Mouse (Mus musculus): ENCODE data around the gene Celsr1. TPM values are rescaled to one million over a fixed set of nuclear protein-coding genes. Genes with fewer than 3 reads are reported as not detected.
A peak's percentile ranks its signal among the peaks of the same experiment; 100 is the strongest.

Gene Celsr1
- total and polyA plus RNA-seq, 3 experiments: not detected

DNA sequence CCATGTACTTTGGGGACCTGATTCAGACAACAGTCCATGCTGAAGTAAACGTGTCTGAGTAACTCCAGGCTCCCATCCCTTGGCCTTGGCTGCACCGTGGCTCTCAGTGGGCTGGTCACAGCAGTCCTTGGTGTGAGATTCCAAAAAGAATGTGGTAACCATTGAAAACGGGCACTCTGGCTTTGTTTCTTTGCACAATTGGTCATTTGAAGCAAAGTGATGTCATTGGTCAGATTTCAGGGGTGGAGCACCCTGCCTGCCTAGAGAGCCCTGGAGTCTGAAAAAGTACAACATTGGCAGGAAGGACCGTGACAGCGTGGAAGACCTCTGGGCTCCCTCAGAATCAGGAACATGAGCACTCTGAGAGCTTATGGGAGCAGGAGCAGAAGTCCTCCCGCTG is 134.2 kb downstream of the Celsr1 start:
- Histone ChIP-seq H3K4me1 (ENCODE audit: control insufficient read depth in 1 of 2, insufficient read depth in 2 of 2) (peaks cover 0 to 20% of the 10 kb centered on the region in 2 experiments; a peak in 2 of 4 replicates), H3K36me3 (replicated peaks in 1 of 2; ENCODE audit: control insufficient read depth in 1 of 2, insufficient read depth in 1 of 2, low read length in 1 of 2) (peaks cover 32 to 64% of the 10 kb centered on the region in 2 experiments), H3K79me2 (replicated peaks; ENCODE audit: control insufficient read depth, extremely low read depth, insufficient read depth, poor library complexity, severe bottlenecking) (no peaks in the 10 kb centered on the region), H3K9ac (ENCODE audit: insufficient read depth, low read depth) (no peak overlapping the region), H3K4me2 (ENCODE audit: insufficient read depth, low read depth, poor library complexity, severe bottlenecking) (no peak overlapping the region), H3K4me3 (replicated peaks in 1 of 3; ENCODE audit: low read depth in 2 of 3, low read length in 2 of 3, poor library complexity in 1 of 3) (no peak overlapping the region), H3K9me3 (replicated peaks; ENCODE audit: low read length) (no peaks in the 10 kb centered on the region), H3K27me3 (replicated peaks) (no peaks in the 10 kb centered on the region), H3K27ac (ENCODE audit: insufficient read depth, low read depth) (no peak overlapping the region)
- dilution Hi-C loops (cut with MboI; ENCODE audit: extremely low pct_ligation_motif_present, extremely low pct_unique_long_range_greater_than_20kb, low sequenced_read_pairs): no loop called here
- no peak for DNase-seq (ENCODE audit: extremely low read depth)
- TF ChIP-seq ZKSCAN1 (IDR thresholded peaks at IDR 0.05; ENCODE audit: borderline replicate concordance, low read depth, low read length) (no peak), SMC3 (IDR thresholded peaks at IDR 0.05; ENCODE audit: low read depth, low read length) (no peak), ELF1 (IDR thresholded peaks at IDR 0.05; ENCODE audit: low read depth, low read length) (no peak), CTCF (conservative IDR thresholded peaks at IDR 0.05 in 1 of 2, IDR thresholded peaks at IDR 0.05 in 1 of 2; ENCODE audit: low read depth in 2 of 2, low read length in 2 of 2) (no peak), PAX5 (IDR thresholded peaks at IDR 0.05; ENCODE audit: low read length) (no peak), ZNF384 (IDR thresholded peaks at IDR 0.05; ENCODE audit: low read depth, low read length) (no peak)
- in situ Hi-C loops (cut with MboI; ENCODE audit: low pct_ligation_motif_present, low pct_unique_long_range_greater_than_20kb, low sequenced_read_pairs): no loop called here

DNA sequence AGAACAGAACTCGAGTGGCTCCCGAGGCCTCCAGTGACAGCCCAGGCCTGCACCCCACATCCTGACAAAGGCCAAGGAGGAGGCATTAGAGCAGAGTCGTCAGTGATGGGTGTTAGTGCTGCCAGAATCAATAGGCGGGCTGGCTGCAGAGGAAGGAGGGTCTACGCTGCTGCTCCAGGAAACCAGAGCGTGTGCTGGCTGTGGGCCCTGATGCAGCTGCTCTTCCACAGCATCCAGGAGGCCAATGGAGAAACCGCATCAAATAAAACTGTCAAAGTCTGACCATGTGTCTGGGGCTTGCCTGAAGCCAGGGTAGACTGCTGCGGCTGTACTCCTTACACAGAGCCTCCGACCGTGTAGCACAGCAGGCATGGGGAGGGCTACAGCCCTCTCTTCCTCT is 136.5 kb downstream of the Celsr1 start:
- Histone ChIP-seq H3K9ac (ENCODE audit: insufficient read depth, low read depth) (no peak overlapping the region), H3K4me3 (replicated peaks in 1 of 3; ENCODE audit: low read depth in 2 of 3, low read length in 2 of 3, poor library complexity in 1 of 3) (no peak overlapping the region), H3K27me3 (replicated peaks) (no peaks in the 10 kb centered on the region), H3K4me2 (ENCODE audit: insufficient read depth, low read depth, poor library complexity, severe bottlenecking) (no peak overlapping the region), H3K9me3 (replicated peaks; ENCODE audit: low read length) (no peaks in the 10 kb centered on the region), H3K79me2 (replicated peaks; ENCODE audit: control insufficient read depth, extremely low read depth, insufficient read depth, poor library complexity, severe bottlenecking) (no peaks in the 10 kb centered on the region), H3K36me3 (replicated peaks in 1 of 2; ENCODE audit: control insufficient read depth in 1 of 2, insufficient read depth in 1 of 2, low read length in 1 of 2) (peaks cover 51 to 87% of the 10 kb centered on the region in 2 experiments), H3K4me1 (ENCODE audit: control insufficient read depth in 1 of 2, insufficient read depth in 2 of 2) (peaks cover 0 to 12% of the 10 kb centered on the region in 2 experiments; a peak in 2 of 4 replicates), H3K27ac (ENCODE audit: insufficient read depth, low read depth) (no peak overlapping the region)
- dilution Hi-C loops (cut with MboI; ENCODE audit: extremely low pct_ligation_motif_present, extremely low pct_unique_long_range_greater_than_20kb, low sequenced_read_pairs) (no loop called here), in situ Hi-C loops (cut with MboI; ENCODE audit: low pct_ligation_motif_present, low pct_unique_long_range_greater_than_20kb, low sequenced_read_pairs) (no loop called here)
- no peak for DNase-seq (ENCODE audit: extremely low read depth)
- TF ChIP-seq MEF2A (IDR thresholded peaks at IDR 0.05; ENCODE audit: borderline replicate concordance, low read depth, low read length) (no peak), IRF4 (IDR thresholded peaks at IDR 0.05; ENCODE audit: low read depth, low read length) (no peak), ZC3H11A (IDR thresholded peaks at IDR 0.05; ENCODE audit: low read depth, low read length) (no peak), BHLHE40 (IDR thresholded peaks at IDR 0.05; ENCODE audit: low read depth, low read length) (no peak), HCFC1 (IDR thresholded peaks at IDR 0.05; ENCODE audit: low read depth, low read length) (no peak), ZNF384 (IDR thresholded peaks at IDR 0.05; ENCODE audit: low read depth, low read length) (no peak), TCF12 (IDR thresholded peaks at IDR 0.05; ENCODE audit: low read depth, low read length) (no peak), MYC (IDR thresholded peaks at IDR 0.05; ENCODE audit: low read depth, low read length) (no peak), SMC3 (IDR thresholded peaks at IDR 0.05; ENCODE audit: low read depth, low read length) (no peak), TBP (conservative IDR thresholded peaks at IDR 0.05; ENCODE audit: low read depth, low read length) (no peak)

DNA sequence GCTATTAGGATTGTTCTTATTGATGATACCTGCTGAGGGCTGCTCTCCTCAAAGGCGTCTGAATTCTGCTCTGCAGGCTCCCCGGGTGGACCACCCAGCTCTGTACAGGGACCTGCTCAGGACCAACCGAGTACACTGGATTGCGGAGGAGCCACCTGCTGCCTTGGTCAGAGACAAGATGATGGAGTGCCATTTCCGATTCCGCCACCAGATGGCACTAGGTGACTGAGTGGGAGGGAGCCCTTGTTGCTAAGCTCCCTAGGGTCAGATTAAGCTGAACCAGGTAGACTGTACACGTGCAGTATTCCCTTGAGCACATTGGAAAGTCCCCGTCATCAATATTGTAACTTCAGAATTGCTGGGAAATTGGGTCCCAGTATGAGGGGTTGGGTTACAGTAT is 137.3 kb downstream of the Celsr1 start:
- H3K4me2 ChIP-seq (ENCODE audit: insufficient read depth, low read depth, poor library complexity, severe bottlenecking): no peak overlapping the region
- peaks cover 0 to 10% of the 10 kb centered on the region in 2 experiments; a peak in 2 of 4 replicates for H3K4me1 ChIP-seq (ENCODE audit: control insufficient read depth in 1 of 2, insufficient read depth in 2 of 2)
- H3K36me3 ChIP-seq (replicated peaks in 1 of 2; ENCODE audit: control insufficient read depth in 1 of 2, insufficient read depth in 1 of 2, low read length in 1 of 2): peaks cover 58 to 94% of the 10 kb centered on the region in 2 experiments
- no peak overlapping the region for H3K4me3 ChIP-seq (replicated peaks in 1 of 3; ENCODE audit: low read depth in 2 of 3, low read length in 2 of 3, poor library complexity in 1 of 3)
- TF ChIP-seq MAX (IDR thresholded peaks at IDR 0.05; ENCODE audit: low read length) (no peak; the same call in 1 of the 2 replicates), IRF4 (IDR thresholded peaks at IDR 0.05; ENCODE audit: low read depth, low read length) (no peak), USF1 (IDR thresholded peaks at IDR 0.05; ENCODE audit: low read depth, low read length) (no peak), RCOR1 (conservative IDR thresholded peaks at IDR 0.05; ENCODE audit: low read depth, low read length) (no peak), SMC3 (IDR thresholded peaks at IDR 0.05; ENCODE audit: low read depth, low read length) (peak; percentile 89), CHD1 (IDR thresholded peaks at IDR 0.05; ENCODE audit: low read depth, low read length) (no peak), MAZ (IDR thresholded peaks at IDR 0.05; ENCODE audit: low read depth, low read length) (0 out of 2 replicates have a peak, but pooled peaks have one; percentile 24), ZC3H11A (IDR thresholded peaks at IDR 0.05; ENCODE audit: low read depth, low read length) (peak; percentile 25; the same call in 1 of the 2 replicates), RAD21 (IDR thresholded peaks at IDR 0.05; ENCODE audit: low read depth, low read length) (peak; percentile 82), ELF1 (IDR thresholded peaks at IDR 0.05; ENCODE audit: low read depth, low read length) (no peak), CTCF (conservative IDR thresholded peaks at IDR 0.05 in 1 of 2, IDR thresholded peaks at IDR 0.05 in 1 of 2; ENCODE audit: low read depth in 2 of 2, low read length in 2 of 2) (peak; percentile 91 to 92), BHLHE40 (IDR thresholded peaks at IDR 0.05; ENCODE audit: low read depth, low read length) (peak; percentile 84)
- in situ Hi-C loops (cut with MboI; ENCODE audit: low pct_ligation_motif_present, low pct_unique_long_range_greater_than_20kb, low sequenced_read_pairs) (no loop called here), dilution Hi-C loops (cut with MboI; ENCODE audit: extremely low pct_ligation_motif_present, extremely low pct_unique_long_range_greater_than_20kb, low sequenced_read_pairs) (no loop called here)
- no peaks in the 10 kb centered on the region for H3K27me3 ChIP-seq (replicated peaks)
- no peak overlapping the region for H3K9ac ChIP-seq (ENCODE audit: insufficient read depth, low read depth)
- H3K27ac ChIP-seq (ENCODE audit: insufficient read depth, low read depth): no peak overlapping the region
- H3K9me3 ChIP-seq (replicated peaks; ENCODE audit: low read length): no peaks in the 10 kb centered on the region
- peak; percentile 70 for DNase-seq (ENCODE audit: extremely low read depth)
- H3K79me2 ChIP-seq (replicated peaks; ENCODE audit: control insufficient read depth, extremely low read depth, insufficient read depth, poor library complexity, severe bottlenecking): no peaks in the 10 kb centered on the region
